Mouse (Mus musculus) kidney, adult 11 months (tissue): ENCODE results near the gene Micall2.
A peak's percentile ranks its signal among the peaks of the same experiment; 100 is the strongest.

Experiments used
- DNase-seq: peaks from one replicate; pipeline ENCODE4 v3.0.0; 2022

Gene Micall2

DNA sequence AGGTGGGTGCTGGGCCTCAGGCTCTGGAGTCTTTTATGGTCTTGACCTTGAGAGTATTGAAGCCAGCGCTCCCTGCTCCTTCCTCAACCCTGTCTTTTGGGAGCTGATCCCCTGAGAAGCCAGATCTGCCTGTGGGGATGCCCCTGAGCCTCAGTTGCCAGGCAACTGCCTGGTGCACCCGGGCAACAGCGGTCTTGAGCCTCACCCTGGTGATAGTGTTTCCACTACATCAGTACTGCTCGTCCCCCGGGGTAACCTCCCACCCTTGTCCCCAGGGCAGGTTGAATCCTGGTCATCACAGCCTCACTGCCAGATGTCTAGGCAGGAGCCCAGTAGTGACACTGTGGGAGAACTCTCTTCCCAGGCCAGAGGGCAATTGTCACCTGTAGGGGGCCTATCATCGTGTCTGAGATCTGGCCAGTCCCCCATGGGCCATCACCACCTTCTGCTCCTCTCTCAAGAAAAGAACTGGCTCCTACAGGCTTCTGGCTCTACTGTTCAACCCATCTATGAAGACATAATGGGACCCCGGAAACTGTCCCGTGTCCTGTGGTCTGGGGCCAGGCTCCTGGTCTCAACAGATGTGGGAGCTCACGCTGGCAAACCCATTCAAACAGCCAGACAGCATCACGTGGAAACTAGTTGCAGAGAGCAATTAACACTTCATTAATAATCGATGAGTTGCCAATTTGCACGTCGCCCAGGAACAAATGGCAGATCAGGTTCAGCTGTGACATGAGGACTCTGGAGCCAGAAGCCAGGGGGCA is 61.0 kb downstream of the Micall2 start:
- no peak for DNase-seq

DNA sequence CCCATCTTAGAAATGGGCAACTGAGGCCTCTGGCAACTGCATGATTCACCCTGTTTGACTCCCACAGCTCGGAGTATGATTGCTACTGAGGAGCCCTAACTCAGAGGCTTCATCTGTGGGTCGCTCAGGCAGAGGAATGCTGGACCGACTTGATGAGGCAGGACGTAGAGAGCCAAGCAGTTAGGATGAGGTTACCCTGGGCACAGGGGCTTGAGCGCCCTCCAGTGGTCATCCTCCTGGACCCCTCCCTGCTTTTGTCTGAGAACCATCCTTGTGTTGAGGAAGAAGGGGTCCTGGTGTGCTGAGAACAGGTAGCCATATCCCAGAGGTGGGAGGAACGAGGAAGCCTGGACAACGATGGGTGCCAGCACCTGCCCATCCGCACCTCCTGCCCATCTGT is 66.8 kb downstream of the Micall2 start:
- DNase-seq: peak; percentile 9

DNA sequence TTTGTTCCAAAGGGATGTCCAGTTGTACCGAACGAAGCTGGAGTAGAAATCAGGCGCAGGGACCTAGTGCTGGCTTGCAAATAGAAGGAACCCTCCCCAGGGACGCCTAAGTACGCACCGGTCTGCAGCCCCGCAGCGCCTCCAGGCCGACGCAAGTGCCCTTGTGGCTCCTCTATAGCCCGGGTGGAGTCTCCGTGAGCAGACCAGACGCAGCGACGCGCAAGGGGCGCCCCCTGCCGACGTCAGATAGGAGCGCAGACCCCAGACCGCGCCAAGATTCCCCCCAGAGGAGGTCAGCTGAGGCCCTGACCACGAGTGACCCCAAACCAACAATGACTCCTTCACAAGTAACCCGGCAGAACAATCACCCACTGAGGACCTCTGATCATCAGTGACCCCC is 67.6 kb downstream of the Micall2 start:
- DNase-seq: peak; percentile 51

DNA sequence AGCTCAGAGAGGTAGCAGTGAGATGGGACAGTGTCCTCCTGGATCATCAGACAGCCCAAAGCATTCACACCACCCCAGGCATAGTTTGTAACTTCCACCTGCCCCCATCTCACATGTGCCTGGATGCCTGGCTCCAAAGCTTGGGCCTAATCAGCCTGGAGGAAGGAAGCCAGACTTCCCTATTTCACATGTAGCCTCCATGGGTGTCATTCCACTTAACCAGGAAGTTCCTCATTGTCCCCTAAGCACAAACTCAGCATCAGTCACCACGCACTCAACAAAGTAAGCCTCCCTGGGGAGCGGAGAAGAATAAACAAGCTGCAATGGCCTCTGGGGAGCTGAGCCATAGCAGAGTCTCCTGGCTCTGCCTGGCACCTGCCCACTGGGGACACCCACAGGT is 69.6 kb downstream of the Micall2 start:
- no peak for DNase-seq

DNA sequence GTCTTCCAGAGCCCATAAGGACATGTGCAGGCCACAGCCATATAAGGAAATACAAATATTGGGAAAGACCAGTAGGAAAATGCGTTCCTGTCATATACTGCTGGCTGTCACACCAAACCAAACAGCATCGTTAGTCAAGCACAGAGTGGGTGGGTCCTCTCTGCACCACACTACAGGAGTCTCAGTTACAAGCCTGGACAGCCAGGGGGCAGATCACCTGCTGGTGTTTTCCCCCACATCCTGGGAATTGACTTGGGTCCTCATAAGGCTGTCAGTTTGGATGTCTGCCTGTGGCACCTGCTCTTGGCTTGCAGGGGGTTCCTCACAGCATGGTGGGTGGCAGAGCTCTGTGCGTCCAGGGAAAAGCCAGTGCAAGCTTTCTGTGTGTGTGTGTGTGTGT is 70.8 kb downstream of the Micall2 start:
- DNase-seq: no peak

DNA sequence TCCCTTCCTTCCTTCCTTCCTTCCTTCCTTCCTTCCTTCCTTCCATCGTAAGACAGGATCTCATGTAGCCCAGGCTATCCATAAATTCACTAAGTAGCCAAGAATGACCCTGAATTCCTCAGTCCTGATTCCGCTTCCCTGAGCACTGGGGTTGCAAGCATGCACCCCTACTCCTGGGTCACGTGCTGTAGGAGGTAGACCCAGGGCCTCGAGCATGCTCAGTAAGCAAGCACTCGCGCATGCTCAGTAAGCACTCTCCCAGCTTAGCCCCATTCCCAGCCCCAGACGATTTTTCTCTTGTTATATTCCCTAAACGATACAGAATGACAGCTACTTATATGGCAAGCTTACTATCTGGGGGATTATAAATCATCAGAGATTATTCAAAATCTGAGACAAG is 74.4 kb downstream of the Micall2 start:
- no peak for DNase-seq

DNA sequence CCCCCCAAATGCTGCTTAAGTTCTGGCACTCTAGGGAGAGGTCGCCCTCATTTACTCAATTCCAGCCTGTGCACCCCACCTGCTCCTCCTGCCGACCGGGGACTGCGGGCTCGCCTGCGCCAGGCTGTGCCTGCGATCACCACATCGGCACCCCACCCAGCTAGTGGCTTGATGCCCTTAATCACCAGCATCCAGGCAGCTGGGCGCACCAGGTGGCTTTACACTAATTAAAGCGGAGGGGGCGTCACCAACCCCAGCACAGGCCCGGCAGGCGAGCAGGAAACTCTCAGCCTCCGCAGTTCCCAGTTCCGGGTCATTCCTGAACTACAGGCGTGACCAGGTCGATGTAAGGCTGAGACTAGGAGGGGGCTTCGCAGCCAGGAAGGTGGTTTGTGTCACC is 76.8 kb downstream of the Micall2 start:
- no peak for DNase-seq

DNA sequence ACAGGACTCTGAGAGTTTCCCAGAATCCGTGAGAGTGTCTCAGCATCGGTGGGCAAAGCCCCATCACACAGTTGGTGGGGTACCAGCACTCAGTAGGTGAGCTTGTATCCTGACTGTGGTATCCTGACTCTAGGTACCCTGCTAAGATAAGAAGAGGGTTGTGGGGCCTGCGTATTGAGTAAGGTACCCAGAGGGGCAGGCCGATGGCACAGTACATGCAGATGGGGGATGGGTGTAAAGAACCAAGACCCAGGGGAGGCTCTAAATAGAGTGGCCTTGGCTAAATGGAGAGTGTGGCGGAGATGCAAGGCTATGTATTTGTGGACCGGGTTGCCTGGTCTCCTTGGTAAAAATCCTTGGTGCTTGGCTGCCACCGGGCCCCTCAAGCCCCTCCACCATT is 77.3 kb downstream of the Micall2 start:
- DNase-seq: no peak

DNA sequence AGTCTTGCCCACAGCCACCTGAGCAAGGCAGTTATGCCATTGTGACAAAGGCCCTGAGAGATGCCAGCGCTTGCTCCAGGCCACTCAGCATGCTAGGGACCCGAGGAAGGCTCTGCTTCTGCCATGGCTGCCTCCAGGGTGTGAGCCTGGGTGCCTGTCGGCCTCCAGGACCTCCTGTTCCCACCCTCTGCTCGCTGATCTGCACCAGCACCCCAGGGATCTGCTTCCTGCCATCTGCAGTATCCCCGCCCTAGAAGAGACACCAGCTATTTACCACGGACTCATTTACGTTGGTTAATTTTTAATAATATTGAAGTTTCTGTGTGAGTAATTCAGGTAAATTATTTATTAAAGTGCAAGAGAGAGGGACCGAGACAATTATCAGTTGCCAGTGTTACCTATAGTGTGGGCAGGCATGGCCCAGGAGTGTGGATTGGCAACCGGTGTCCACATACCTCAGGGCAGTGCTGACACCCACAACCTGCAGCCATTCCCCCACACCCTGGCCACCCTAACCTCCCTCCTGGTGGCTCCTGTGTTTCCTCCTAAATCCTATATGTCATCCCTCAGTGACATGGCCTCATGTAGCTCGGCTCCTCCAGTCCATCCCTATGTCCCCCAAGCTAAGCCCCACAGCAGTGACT is 78.1 kb downstream of the Micall2 start:
- DNase-seq: no peak
